Mouse (Mus musculus): ENCODE measurements around the gene Obscn. TPM values are rescaled to one million over a fixed set of nuclear protein-coding genes. Genes with fewer than 3 reads are reported as not detected.

Gene Obscn
- polyA plus RNA-seq, 1 experiment from 2014 or later, result 0.14 TPM

DNA sequence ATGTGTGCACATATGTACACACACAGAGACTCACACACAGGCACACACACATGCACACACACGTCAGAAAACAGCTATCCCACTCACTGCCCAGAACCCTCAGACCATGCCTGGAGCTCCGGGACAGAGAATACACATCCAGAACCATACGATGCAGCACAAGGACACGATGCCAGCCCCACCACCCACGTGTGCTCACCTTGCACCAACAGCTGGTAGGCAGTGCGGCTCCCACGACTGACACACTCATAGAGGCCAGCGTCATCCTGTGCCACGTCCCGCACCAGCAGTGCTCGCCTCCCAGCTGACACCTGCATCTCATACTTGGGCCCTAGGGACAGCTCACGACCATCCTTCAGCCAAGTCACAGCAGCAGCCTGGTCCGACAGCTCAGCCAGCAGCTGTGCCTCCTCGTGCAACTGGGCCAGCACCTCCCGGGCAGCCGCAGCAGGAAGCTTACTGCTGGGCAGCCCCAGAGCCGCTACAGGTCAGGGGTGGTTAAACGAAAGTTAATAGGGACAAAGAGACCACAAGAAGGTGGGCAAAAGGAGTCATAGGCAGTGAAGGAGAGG lies 4.8 kb downstream of the Obscn start:
- no peak overlapping the region for H3K4me3 ChIP-seq (ENCODE audit: low read depth, low read length)
- H3K36me3 ChIP-seq (ENCODE audit: insufficient read depth), result no peaks in the 10 kb centered on the region
- H3K9me3 ChIP-seq (ENCODE audit: low read depth, low read length), result no peaks in the 10 kb centered on the region
- DNase-seq (no peak), ATAC-seq (ENCODE audit: insufficient read depth) (no peak)
- no peaks in the 10 kb centered on the region for H3K4me1 ChIP-seq (ENCODE audit: insufficient read depth)
- H3K27me3 ChIP-seq (ENCODE audit: insufficient read depth, low read length), result peaks cover 39% of the 10 kb centered on the region
- no peak overlapping the region for H3K27ac ChIP-seq (ENCODE audit: low read depth)
- no peak overlapping the region for H3K4me2 ChIP-seq
- 64% methylated on average over 18 of the region's 18 CpGs for WGBS
- no peak for TF ChIP-seq CTCF (IDR thresholded peaks at IDR 0.05; ENCODE audit: low read depth)
- no peak overlapping the region for H3K9ac ChIP-seq

DNA sequence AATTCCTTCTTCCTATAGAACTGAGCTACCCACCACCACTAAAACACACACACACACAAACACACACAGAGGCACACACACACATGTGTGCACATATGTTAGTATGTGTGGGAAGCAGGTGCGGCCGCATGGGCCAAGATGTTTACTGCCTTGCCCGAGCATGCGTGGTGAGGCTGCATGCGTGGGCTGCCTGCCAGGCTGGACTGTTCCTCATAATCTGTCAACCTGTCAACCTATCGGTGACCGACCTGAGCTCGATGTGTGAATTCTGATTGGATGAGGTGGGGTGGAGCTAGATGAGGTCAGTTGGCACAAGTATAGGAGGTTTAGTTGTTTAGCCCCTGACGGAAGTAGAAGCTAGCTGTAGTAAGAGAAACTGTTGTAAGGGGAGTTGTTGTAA lies 5.4 kb downstream of the Obscn start:
- peaks cover 32% of the 10 kb centered on the region for H3K27me3 ChIP-seq (ENCODE audit: insufficient read depth, low read length)
- H3K9ac ChIP-seq, result no peak overlapping the region
- H3K9me3 ChIP-seq (ENCODE audit: low read depth, low read length), result no peaks in the 10 kb centered on the region
- no peak overlapping the region for H3K4me2 ChIP-seq
- no peak overlapping the region for H3K4me3 ChIP-seq (ENCODE audit: low read depth, low read length)
- H3K27ac ChIP-seq (ENCODE audit: low read depth), result no peak overlapping the region
- no peaks in the 10 kb centered on the region for H3K36me3 ChIP-seq (ENCODE audit: insufficient read depth)
- DNase-seq (no peak), ATAC-seq (ENCODE audit: insufficient read depth) (no peak)
- H3K4me1 ChIP-seq (ENCODE audit: insufficient read depth), result no peaks in the 10 kb centered on the region
- TF ChIP-seq CTCF (IDR thresholded peaks at IDR 0.05; ENCODE audit: low read depth), result no peak
- WGBS, result 72% methylated on average over 9 of the region's 9 CpGs

DNA sequence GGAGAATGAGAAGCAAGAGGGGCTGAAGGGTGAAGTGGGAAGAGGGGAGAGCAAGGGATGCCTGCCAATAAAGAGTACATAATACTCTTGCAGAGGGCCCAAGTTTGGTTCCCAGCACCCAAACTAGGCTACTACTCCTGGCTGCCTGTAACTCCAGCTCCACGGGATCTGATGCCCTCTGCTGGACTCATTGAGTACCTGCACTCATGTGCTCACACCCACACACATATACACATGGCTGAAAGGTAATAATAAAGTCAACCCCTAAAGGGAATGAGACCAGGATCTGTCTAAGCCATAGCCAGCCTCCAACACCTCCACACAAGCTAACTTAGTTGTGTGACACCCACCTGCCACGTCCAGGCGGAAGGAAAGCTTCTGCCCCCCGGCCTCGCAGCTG lies 30.3 kb downstream of the Obscn start:
- no peak overlapping the region for H3K27ac ChIP-seq (ENCODE audit: low read depth)
- no peaks in the 10 kb centered on the region for H3K27me3 ChIP-seq (ENCODE audit: insufficient read depth, low read length)
- no peak overlapping the region for H3K4me3 ChIP-seq (ENCODE audit: low read depth, low read length)
- no peak overlapping the region for H3K4me2 ChIP-seq
- H3K9me3 ChIP-seq (ENCODE audit: low read depth, low read length), result no peaks in the 10 kb centered on the region
- no peak for DNase-seq
- H3K36me3 ChIP-seq (ENCODE audit: insufficient read depth), result no peaks in the 10 kb centered on the region
- TF ChIP-seq CTCF (IDR thresholded peaks at IDR 0.05; ENCODE audit: low read depth), result no peak
- 90% methylated on average over 5 of the region's 5 CpGs for WGBS
- ATAC-seq (ENCODE audit: insufficient read depth), result no peak
- H3K4me1 ChIP-seq (ENCODE audit: insufficient read depth), result no peaks in the 10 kb centered on the region
- H3K9ac ChIP-seq, result no peak overlapping the region

DNA sequence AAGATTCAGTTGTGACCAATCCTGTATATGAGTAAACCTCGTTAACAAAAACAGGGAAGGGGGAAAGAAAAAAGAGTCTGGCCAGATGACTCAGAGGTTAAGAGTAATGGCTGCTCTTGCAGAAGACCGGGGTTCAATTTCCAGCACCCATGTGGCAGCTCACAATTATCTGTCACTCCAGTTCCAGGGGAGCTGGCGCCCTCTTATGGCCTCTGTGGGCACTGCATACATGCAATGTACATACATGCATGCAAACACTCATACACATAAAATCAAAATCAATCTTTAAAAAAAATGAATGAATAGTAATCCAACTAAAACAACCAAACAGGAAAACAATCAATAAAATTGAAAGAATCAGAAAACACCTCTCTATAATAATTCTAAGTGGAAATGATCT lies 33.9 kb downstream of the Obscn start:
- H3K4me2 ChIP-seq, result no peak overlapping the region
- no peak overlapping the region for H3K27ac ChIP-seq (ENCODE audit: low read depth)
- H3K4me1 ChIP-seq (ENCODE audit: insufficient read depth), result no peaks in the 10 kb centered on the region
- WGBS, result 66% methylated on average over 3 of the region's 3 CpGs
- no peaks in the 10 kb centered on the region for H3K36me3 ChIP-seq (ENCODE audit: insufficient read depth)
- no peaks in the 10 kb centered on the region for H3K27me3 ChIP-seq (ENCODE audit: insufficient read depth, low read length)
- no peak overlapping the region for H3K4me3 ChIP-seq (ENCODE audit: low read depth, low read length)
- peak; percentile 33 for TF ChIP-seq CTCF (IDR thresholded peaks at IDR 0.05; ENCODE audit: low read depth)
- no peaks in the 10 kb centered on the region for H3K9me3 ChIP-seq (ENCODE audit: low read depth, low read length)
- H3K9ac ChIP-seq, result no peak overlapping the region
- DNase-seq (no peak), ATAC-seq (ENCODE audit: insufficient read depth) (no peak)

DNA sequence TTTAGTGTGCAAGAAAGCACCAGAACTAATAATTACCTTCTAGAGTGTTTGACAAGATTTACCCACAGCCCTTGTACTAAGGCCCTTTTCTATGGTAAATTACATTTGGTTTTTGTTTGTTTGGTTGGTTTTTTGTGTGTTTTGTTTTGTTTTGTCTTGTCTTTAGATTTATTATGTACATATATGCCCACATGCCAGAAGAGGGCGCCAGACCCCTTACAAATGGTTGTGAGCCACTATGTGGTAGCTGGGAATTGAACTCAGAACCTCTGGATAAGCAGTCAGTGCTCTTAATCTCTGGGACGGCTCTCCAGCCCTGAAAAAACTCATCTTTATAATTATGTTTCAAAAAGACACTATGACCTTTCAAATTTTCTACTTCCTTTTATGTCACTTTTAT lies 37.9 kb downstream of the Obscn start:
- Histone ChIP-seq H3K4me3 (ENCODE audit: low read depth, low read length) (no peak overlapping the region), H3K36me3 (ENCODE audit: insufficient read depth) (no peaks in the 10 kb centered on the region), H3K27me3 (ENCODE audit: insufficient read depth, low read length) (no peaks in the 10 kb centered on the region), H3K27ac (ENCODE audit: low read depth) (no peak overlapping the region), H3K4me1 (ENCODE audit: insufficient read depth) (no peaks in the 10 kb centered on the region), H3K9me3 (ENCODE audit: low read depth, low read length) (no peaks in the 10 kb centered on the region), H3K4me2 (no peak overlapping the region), H3K9ac (no peak overlapping the region)
- peak; percentile 70 for DNase-seq
- peak; percentile 62 for TF ChIP-seq CTCF (IDR thresholded peaks at IDR 0.05; ENCODE audit: low read depth)
- ATAC-seq (ENCODE audit: insufficient read depth), result no peak
- WGBS, result 14% methylated on average over 2 of the region's 2 CpGs

DNA sequence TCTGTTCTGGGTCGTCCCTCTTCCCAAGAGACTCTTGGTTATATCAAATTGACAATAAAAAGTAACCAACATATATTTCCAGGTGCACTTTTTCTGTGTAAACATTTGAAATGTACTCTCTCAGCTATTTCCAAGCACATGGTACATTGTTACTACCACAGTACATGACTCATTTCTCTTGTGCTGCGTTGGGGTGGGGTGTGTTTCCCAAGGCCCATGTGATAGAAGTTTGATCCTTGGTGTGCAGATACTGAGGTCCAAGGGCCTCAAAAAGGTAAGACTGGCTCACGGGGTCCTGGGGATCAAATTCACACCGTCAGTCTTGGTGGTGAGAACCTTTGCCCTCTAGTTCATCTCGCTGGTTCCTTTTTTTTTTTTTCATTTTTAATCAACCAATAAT lies 38.4 kb downstream of the Obscn start:
- Histone ChIP-seq H3K4me3 (ENCODE audit: low read depth, low read length) (no peak overlapping the region), H3K36me3 (ENCODE audit: insufficient read depth) (no peaks in the 10 kb centered on the region), H3K4me2 (no peak overlapping the region), H3K4me1 (ENCODE audit: insufficient read depth) (no peaks in the 10 kb centered on the region), H3K9ac (no peak overlapping the region), H3K27ac (ENCODE audit: low read depth) (no peak overlapping the region), H3K9me3 (ENCODE audit: low read depth, low read length) (no peaks in the 10 kb centered on the region), H3K27me3 (ENCODE audit: insufficient read depth, low read length) (no peaks in the 10 kb centered on the region)
- WGBS, result 75% methylated on average over 5 of the region's 5 CpGs
- ATAC-seq (ENCODE audit: insufficient read depth), result no peak
- DNase-seq, result no peak
- no peak for TF ChIP-seq CTCF (IDR thresholded peaks at IDR 0.05; ENCODE audit: low read depth)

DNA sequence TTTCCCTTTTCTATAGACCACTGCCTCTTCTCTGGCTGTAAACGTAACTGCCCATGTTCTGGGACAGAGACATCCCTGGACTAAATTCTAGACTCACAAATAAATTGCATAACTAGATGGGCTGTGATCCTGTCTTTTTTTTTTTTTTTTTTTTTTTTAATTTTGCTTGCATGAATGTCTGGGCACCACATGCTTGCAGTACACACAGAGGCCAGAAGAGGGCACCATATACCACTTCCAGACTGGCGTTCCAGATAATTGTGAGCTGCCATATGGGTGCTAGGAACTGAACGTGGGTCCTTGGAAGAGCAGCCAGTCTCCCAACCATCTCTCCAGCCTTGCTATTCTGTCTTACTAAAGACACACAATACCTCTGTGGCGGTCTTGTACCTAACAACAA lies 42.0 kb downstream of the Obscn start:
- H3K9me3 ChIP-seq (ENCODE audit: low read depth, low read length), result no peaks in the 10 kb centered on the region
- DNase-seq (peak; percentile 33), ATAC-seq (ENCODE audit: insufficient read depth) (no peak)
- no peak overlapping the region for H3K9ac ChIP-seq
- H3K36me3 ChIP-seq (ENCODE audit: insufficient read depth), result no peaks in the 10 kb centered on the region
- 67% methylated on average over 4 of the region's 4 CpGs for WGBS
- no peaks in the 10 kb centered on the region for H3K4me1 ChIP-seq (ENCODE audit: insufficient read depth)
- H3K27ac ChIP-seq (ENCODE audit: low read depth), result no peak overlapping the region
- no peaks in the 10 kb centered on the region for H3K27me3 ChIP-seq (ENCODE audit: insufficient read depth, low read length)
- H3K4me3 ChIP-seq (ENCODE audit: low read depth, low read length), result no peak overlapping the region
- no peak overlapping the region for H3K4me2 ChIP-seq
- TF ChIP-seq CTCF (IDR thresholded peaks at IDR 0.05; ENCODE audit: low read depth), result peak; percentile 52

DNA sequence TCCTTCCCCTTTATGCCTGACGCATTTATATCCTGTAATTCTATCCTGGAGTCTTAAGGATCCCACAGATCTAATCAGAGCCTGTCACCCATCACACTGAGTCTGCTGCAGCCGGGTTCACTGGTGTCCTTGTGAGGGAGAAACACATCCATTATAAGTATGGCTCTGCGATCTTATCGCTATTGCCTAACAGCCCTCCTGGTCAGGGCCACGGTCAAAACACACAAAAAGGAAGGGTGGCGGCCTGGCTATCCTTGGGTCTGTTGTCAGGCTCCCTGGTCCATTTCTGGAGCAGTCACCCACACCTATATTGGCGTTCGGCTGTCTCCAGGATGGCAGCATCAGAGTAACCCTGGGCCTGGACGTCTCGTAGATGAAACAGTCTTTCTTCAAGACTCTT lies 48.6 kb downstream of the Obscn start:
- H3K4me3 ChIP-seq (ENCODE audit: low read depth, low read length), result no peak overlapping the region
- no peaks in the 10 kb centered on the region for H3K27me3 ChIP-seq (ENCODE audit: insufficient read depth, low read length)
- no peak overlapping the region for H3K9ac ChIP-seq
- H3K27ac ChIP-seq (ENCODE audit: low read depth), result no peak overlapping the region
- DNase-seq (no peak), ATAC-seq (ENCODE audit: insufficient read depth) (no peak)
- TF ChIP-seq CTCF (IDR thresholded peaks at IDR 0.05; ENCODE audit: low read depth), result no peak
- no peaks in the 10 kb centered on the region for H3K36me3 ChIP-seq (ENCODE audit: insufficient read depth)
- H3K9me3 ChIP-seq (ENCODE audit: low read depth, low read length), result no peaks in the 10 kb centered on the region
- 82% methylated on average over 10 of the region's 10 CpGs for WGBS
- H3K4me1 ChIP-seq (ENCODE audit: insufficient read depth), result no peaks in the 10 kb centered on the region
- H3K4me2 ChIP-seq, result no peak overlapping the region
